Mouse (Mus musculus) kidney, embryonic 16.5 days (tissue): ENCODE data around the gene Ftsj3. TPM values are rescaled to one million over a fixed set of nuclear protein-coding genes. Genes with fewer than 3 reads are reported as not detected.
"Not testable (repeated sequence)": the region's sequence is repeated elsewhere in the genome, so short reads cannot be mapped to it uniquely, and the experiment has no call there.

Experiments
- ATAC-seq: fragments of 200-750 bp; cut with Nextera tagmentation; 2 replicates; pipeline ENCODE4 v1.8.0; 2017; ENCODE audit warnings: moderate TSS enrichment; ENCODE audit not compliant: low FRiP score, low TSS enrichment
- H3K27ac ChIP-seq: fragments of 300-500 bp; sonication (generic); 2 replicates; pipeline ENCODE4 v1.5.1; 2014; ENCODE audit warnings: low read length
- H3K27me3 ChIP-seq: fragments of 300-500 bp; sonication (generic); 2 replicates; pipeline ENCODE4 v1.6.1; 2014; ENCODE audit warnings: low read length, control low read depth, mixed read lengths; ENCODE audit not compliant: insufficient read depth
- H3K36me3 ChIP-seq: fragments of 300-500 bp; sonication (generic); 2 replicates; pipeline ENCODE4 v1.6.1; 2014; ENCODE audit warnings: low read length, control low read depth, mixed read lengths; ENCODE audit not compliant: insufficient read depth
- H3K4me1 ChIP-seq: fragments of 300-500 bp; sonication (generic); 2 replicates; pipeline ENCODE4 v1.6.1; 2014; ENCODE audit warnings: low read length, control low read depth, mixed read lengths; ENCODE audit not compliant: insufficient read depth
- H3K4me2 ChIP-seq: fragments of 300-500 bp; sonication (generic); replicated peaks from 2 replicates; pipeline ENCODE4 v1.6.1; 2014; ENCODE audit warnings: low read depth, low read length
- H3K4me3 ChIP-seq: fragments of 300-500 bp; sonication (generic); 2 replicates; pipeline ENCODE4 v1.5.1; 2014; ENCODE audit warnings: mild to moderate bottlenecking, low read length
- H3K9ac ChIP-seq: fragments of 300-500 bp; sonication (generic); replicated peaks from 2 replicates; pipeline ENCODE4 v1.6.1; 2014; ENCODE audit warnings: low read length
- H3K9me3 ChIP-seq: fragments of 300-500 bp; sonication (generic); 2 replicates; pipeline ENCODE4 v1.6.1; 2016; ENCODE audit warnings: low read length, control low read depth
- WGBS: fragments of 180-500 bp; shearing (Covaris S2); extraction: QIAGEN DNeasy Blood & Tissue Kit; methylation state at CpG from one replicate; pipeline ENCODE4 v1.1.7; 2014; 5-methylcytosine and 5-hydroxymethylcytosine counted together
- polyA plus RNA-seq: library from polyadenylated mRNA; unstranded; fragments of >200 nt; fragmentation: Nextera tagmentation; extraction: Ambion mirVana; gene quantifications from 2 replicates; pipeline ENCODE4 v1.2.1, GENCODE M21; 2015

The Ftsj3 gene
- polyA plus RNA-seq, 1 experiment from 2014 or later: 60.5 TPM

- Histone ChIP-seq H3K27ac (peak within 1 kb of the TSS; percentile 97), H3K9me3 (no peaks in the 10 kb centered on the region), H3K27me3 (no peaks in the 10 kb centered on the region), H3K36me3 (peaks cover 13% of the 10 kb centered on the region), H3K4me3 (peak within 1 kb of the TSS; percentile 90), H3K9ac (peak within 1 kb of the TSS; percentile 93), H3K4me2 (peak within 1 kb of the TSS; percentile 73), H3K4me1 (peaks cover 24% of the 10 kb centered on the region)
- 0% methylated on average over 46 of the region's 46 CpGs for WGBS
- peak; percentile 98 for ATAC-seq
Measured at GRCm38 (mm10) chr11:106215927-106216729, 39.8 kb downstream of the Ftsj3 start, which contains the start of gene Ccdc47. TSS of gene Ccdc47 (minus strand) at chr11:106216344.

- Histone ChIP-seq H3K36me3 (peaks cover 17% of the 10 kb centered on the region), H3K4me3 (peak overlapping the region; percentile 90), H3K4me2 (peak overlapping the region; percentile 73), H3K9me3 (no peaks in the 10 kb centered on the region), H3K27me3 (no peaks in the 10 kb centered on the region), H3K27ac (peak overlapping the region; percentile 97; the same call in 1 of the 2 replicates), H3K9ac (peak overlapping the region; percentile 82), H3K4me1 (peaks cover 24% of the 10 kb centered on the region)
- ATAC-seq: no peak
- 19% methylated on average over 7 of the region's 7 CpGs for WGBS
Measured at GRCm38 (mm10) chr11:106215450-106215859, 40.4 kb downstream of the Ftsj3 start.

DNA sequence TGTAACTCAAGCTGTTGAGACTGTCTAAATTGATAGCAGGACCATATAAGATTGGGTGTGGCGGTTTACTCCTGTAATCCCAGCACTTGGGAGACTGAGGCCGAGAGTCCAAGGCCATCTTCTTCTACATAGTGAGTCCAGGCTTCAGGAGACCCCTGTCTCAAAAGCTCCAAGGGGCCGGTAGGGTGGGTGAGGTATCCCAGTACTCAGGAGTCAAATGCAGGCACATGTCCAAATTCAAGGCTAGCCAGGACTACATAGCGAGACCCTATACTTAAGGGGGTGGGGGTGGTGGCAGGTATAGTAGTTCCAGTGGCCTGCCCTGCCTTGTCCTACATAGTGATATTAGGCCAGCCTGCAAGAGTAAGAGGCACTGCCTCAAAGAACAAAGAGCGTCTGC is 41.0 kb downstream of the Ftsj3 start:
- H3K9me3 ChIP-seq: no peaks in the 10 kb centered on the region

DNA sequence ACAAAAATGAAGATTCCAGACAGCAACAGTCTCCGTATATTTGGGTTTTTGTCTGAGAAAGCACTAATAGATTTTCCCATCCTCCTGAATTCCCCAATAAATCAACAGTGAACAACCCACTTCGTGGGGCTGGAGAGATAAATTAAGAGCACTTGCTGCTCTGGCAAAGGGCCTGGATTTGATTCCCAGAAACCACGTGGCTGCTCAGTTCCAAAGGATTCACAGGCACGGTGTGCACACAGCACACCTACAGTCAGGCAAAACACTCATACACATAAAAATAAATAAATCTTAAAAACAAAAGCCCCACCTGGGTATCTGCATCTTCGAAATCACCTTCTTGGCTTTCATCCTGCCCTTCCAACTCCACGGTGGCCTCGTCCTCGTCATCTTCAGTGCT is 43.1 kb downstream of the Ftsj3 start:
- no peak overlapping the region for H3K27ac ChIP-seq
- H3K4me3 ChIP-seq: no peak overlapping the region
- peaks cover 13% of the 10 kb centered on the region for H3K4me1 ChIP-seq
- ATAC-seq: no peak
- no peak overlapping the region for H3K9ac ChIP-seq
- WGBS: 85% methylated on average over 8 of the region's 8 CpGs
- H3K36me3 ChIP-seq: peaks cover 41% of the 10 kb centered on the region
- no peaks in the 10 kb centered on the region for H3K9me3 ChIP-seq
- H3K27me3 ChIP-seq: no peaks in the 10 kb centered on the region
- no peak overlapping the region for H3K4me2 ChIP-seq

More for the DNA sequence above, 41.0 kb downstream of the Ftsj3 start:
- Histone ChIP-seq H3K36me3 (peaks cover 23% of the 10 kb centered on the region), H3K27me3 (no peaks in the 10 kb centered on the region), H3K4me2 (peak overlapping the region; percentile 73), H3K4me1 (peaks cover 24% of the 10 kb centered on the region), H3K4me3 (peak overlapping the region; percentile 90; the same call in 1 of the 2 replicates), H3K9ac (no peak overlapping the region), H3K27ac (no peak overlapping the region)
- WGBS: 93% methylated on average over 5 of the region's 5 CpGs
- no peak for ATAC-seq

DNA sequence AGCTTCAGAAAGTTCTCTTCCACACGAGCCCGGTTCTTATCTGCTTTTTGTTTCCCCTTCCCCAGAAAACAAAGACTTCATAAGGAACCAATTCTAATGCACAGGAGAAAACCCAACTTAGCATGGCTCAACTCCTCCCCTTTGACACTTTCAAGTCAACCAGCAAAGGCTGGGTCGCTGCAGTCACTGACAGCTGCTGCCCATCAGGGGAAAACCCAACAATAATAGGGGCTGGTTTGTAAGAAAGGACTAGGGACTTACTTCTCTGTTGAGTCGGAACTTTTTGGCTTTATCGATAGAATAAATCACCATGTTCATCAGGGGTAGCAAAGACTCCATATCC is 53.8 kb downstream of the Ftsj3 start, which contains the start of gene Strada:
Gene Strada, minus strand, starts transcription at position 46 of the 343 bp plus-strand sequence.
- no peak within 1 kb of the TSS for H3K4me2 ChIP-seq
- no peaks in the 10 kb centered on the region for H3K4me1 ChIP-seq
- H3K36me3 ChIP-seq: peaks cover 70% of the 10 kb centered on the region
- H3K9ac ChIP-seq: no peak within 1 kb of the TSS
- no peak within 1 kb of the TSS for H3K27ac ChIP-seq
- H3K4me3 ChIP-seq: no peak within 1 kb of the TSS
- H3K27me3 ChIP-seq: no peaks in the 10 kb centered on the region
- 79% methylated on average over 5 of the region's 5 CpGs for WGBS
- H3K9me3 ChIP-seq: no peaks in the 10 kb centered on the region
- ATAC-seq: no peak

GRCm38 (mm10) chr11:106201337-106202122 is 54.3 kb downstream of the Ftsj3 start:
- Histone ChIP-seq H3K9me3 (no peaks in the 10 kb centered on the region), H3K9ac (no peak overlapping the region), H3K4me2 (no peak overlapping the region), H3K4me1 (no peaks in the 10 kb centered on the region), H3K27ac (no peak overlapping the region), H3K36me3 (peaks cover 66% of the 10 kb centered on the region), H3K27me3 (no peaks in the 10 kb centered on the region), H3K4me3 (no peak overlapping the region)
- no peak for ATAC-seq
- WGBS: 92% methylated on average over 19 of the region's 19 CpGs

DNA sequence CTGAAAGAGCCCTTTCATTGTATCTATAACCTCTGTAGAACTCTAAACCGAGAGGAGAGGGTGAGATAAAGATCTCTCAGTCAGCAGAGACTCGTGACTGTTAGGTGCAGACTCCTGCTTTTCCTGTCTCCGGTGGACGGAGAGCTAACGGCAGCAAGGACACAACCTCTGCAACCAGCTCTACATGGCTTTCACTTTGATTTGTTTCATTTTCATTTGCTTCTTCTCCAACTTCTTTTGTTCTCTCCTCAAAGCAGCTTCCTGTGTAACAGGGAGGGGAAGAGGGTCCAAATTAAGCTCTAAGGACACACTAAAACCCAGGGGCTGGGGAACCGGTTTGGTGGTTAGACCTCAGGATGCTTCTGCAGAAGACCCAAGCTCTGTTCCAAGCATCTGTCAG is 55.1 kb downstream of the Ftsj3 start:
- Histone ChIP-seq H3K27ac (no peak overlapping the region), H3K4me1 (no peaks in the 10 kb centered on the region), H3K9me3 (no peaks in the 10 kb centered on the region), H3K9ac (no peak overlapping the region), H3K36me3 (peaks cover 65% of the 10 kb centered on the region), H3K4me3 (no peak overlapping the region), H3K4me2 (no peak overlapping the region), H3K27me3 (no peaks in the 10 kb centered on the region)
- ATAC-seq: no peak
- 74% methylated on average over 6 of the region's 6 CpGs for WGBS

GRCm38 (mm10) chr11:106199997-106200396 is 55.9 kb downstream of the Ftsj3 start:
- not testable (repeated sequence) for H3K9ac ChIP-seq, H3K4me1 ChIP-seq, H3K9me3 ChIP-seq, H3K4me2 ChIP-seq, ATAC-seq, H3K4me3 ChIP-seq, H3K27ac ChIP-seq, H3K27me3 ChIP-seq
- H3K36me3 ChIP-seq: peaks cover 60% of the 10 kb centered on the region
- WGBS: 94% methylated on average over 7 of the region's 7 CpGs
